Mouse (Mus musculus): ENCODE measurements around the gene Gm4894.

Gene Gm4894

DNA sequence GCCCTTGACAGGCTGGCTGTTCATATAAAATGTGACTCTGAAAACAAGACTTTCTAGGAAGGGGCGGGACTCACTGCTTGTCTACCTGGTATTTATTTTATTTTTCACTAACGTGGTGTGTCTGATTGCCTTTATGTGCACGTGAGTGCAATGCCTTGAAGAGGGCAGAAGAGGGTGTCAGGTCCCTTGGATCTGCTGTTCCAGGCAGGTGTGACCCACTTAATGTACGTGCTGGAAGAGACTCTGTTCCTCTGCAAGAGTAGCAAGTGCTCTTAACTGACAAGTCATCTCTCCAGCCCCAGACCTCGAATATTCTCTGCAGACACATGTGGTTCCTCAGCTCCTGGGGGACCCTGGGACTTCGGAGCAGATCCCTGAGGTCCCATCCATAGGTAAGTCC, at the start of gene Gm4894:
Gene Gm4894, plus strand, starts transcription at position 301 of the 400 bp plus-strand sequence.
- DNase-seq = no peak

DNA sequence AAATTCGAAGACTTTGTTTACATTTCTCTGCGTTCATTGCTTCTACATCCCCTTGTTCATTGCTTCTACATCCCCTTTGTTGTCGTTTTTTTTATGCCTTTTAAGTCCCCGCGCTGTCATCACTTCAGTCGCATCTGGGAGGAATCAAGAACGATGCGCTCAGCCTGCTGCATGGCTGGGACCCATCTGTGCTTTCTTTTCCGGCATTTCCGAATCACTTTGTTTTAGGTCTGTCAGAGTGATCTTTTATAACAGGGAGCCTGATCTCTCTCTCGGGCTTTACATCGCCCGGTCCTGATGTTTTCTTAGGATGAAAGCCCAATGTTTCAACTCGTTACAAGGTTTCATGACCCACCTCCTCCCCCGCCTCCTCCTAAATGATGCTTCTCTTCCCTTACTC, 44.0 kb upstream of the Gm4894 start:
- no peak for DNase-seq

DNA sequence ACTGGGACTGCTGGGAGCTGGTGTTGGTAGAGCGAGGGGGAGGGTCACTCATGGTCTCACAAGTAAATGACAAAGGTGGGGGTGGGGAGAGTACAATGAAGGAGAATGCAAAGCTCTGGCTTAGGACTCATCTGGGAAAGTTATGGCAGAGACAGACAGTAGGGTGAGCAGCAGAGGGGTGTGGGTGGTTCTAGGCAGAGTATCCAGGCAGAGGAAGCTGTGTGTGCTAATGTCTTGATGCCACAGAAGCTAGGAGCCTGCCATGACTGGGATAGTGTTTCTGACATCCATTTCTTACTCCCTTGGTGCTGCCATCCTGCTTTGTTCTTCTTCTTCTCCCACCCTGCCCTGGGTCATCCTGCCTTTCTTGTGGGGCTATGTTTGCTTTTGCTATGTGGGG, 38.8 kb upstream of the Gm4894 start:
- no peak for DNase-seq

- no peak for DNase-seq
Observed at GRCm38 (mm10) chr9:49214734-49215133, 35.6 kb upstream of the Gm4894 start.

GRCm38 (mm10) chr9:49217626-49218607, 32.4 kb upstream of the Gm4894 start:
- DNase-seq = no peak

- DNase-seq = no peak
Observed at GRCm38 (mm10) chr9:49224488-49224887, 25.8 kb upstream of the Gm4894 start.

DNA sequence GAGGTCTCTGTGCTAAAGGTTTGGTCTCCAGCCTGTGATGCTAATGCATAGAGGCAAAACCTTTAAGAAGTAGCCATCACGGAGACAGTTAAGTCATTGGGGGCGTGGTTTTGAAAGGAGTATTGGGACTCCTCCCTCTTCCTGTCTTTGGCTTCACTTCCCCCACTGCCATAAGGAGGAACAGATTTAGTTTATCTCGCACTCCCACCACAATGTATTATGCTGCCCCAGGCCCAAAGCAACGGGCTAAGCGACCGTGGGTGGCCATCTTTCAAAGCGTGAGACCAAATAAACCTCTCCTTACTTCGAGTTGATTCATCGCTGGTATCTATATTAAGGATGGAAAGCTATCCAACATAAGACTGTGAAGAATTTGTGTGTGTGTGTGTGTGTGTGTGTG, 22.9 kb upstream of the Gm4894 start:
- DNase-seq = no peak

DNA sequence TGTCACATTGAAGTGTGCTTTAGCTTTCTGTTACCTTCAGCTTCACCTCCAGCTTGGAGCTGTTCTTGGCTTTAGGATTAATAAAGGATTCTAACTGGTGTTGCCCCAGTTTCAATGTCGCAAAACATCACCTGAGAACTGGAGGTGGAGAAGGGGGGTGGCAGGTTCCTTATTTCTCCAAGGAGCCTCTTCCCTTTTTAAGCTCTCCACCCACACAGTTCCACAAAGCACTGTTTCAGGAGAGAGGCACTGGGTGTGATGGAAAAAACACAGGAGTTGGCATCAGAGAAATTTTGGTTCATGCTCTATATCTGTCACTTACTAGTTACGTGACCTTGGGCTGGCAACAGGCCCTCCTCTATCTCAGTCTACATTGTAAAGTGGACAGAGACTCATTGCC, 21.3 kb upstream of the Gm4894 start:
- DNase-seq = no peak

DNA sequence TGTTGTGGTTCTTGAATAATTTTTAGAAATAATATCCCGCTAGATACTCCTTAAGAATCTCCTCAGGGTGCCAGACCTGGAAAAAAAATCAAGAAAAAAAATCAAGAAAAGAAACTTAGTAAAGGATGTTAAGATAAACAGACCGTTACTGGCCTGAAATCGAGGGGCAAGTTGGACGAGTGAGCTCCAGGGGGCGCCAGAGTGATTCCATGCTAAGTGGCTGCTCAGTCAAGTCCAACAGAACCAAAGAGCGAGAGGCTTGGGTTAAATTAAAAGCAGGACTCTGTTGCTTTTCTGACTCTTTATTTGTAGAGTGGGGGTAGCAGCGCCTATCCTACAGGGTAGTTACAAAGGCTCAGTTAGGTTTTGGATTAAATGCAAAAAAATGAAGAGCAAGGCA, 3.5 kb upstream of the Gm4894 start:
- peak; percentile 83 for DNase-seq

DNA sequence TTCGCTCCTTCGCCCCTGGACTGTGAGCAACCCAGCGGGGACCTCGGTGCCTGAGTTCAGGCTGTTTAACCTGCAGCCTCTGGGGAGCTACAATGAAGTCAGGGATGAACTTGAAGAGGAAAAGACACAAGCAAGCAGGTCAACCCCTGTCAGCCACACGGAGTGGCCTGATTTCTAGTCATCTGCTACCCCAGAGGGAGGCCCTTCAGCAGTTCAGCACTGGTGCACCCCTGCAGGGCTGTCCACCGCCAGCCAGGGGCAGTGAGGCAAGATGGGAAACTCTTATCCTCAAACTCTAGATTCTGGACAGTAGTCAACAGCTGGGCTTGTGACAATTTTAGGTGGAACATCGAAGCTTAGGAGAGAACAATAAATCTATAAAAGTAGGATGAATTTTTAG, 18.6 kb downstream of the Gm4894 start:
- no peak for DNase-seq

DNA sequence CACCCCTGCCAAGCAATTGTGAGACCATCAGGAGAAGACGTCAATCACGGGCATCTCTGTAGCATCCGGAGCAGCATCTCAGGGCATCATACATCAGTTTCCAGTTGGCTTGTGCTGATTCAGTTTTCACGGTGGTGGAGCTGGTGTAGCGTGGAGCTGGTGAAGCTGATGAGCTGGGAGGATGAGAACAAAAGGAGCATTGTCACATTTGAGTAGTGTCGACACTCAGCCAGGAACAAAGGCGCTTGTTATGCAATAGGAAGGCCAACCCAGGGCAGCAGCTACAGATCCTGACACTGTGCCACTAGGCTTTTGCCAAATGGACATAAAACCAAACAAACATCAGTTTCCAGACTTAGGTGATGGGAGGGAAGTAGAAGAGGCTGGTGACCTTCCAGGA, 23.2 kb downstream of the Gm4894 start:
- DNase-seq = no peak

DNA sequence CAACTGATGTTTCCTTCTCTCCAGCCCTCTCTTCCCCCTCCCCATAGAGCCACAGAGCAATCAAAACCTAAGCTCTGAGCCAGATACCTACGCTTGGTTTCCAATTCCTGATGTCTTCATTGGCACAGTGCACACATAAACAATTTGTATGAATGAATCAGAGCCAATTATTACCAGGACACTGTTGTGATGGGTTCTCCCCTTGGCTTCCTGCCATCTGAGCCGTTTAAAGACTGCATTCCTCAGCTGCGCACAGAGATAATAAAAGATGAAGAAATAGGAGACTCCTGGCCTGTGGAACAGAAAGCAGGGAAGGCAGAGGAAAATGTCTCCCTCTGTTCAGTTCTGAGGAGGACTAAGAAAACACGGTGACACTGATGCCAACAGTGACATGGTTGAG, 25.6 kb downstream of the Gm4894 start:
- DNase-seq = peak; percentile 13

DNA sequence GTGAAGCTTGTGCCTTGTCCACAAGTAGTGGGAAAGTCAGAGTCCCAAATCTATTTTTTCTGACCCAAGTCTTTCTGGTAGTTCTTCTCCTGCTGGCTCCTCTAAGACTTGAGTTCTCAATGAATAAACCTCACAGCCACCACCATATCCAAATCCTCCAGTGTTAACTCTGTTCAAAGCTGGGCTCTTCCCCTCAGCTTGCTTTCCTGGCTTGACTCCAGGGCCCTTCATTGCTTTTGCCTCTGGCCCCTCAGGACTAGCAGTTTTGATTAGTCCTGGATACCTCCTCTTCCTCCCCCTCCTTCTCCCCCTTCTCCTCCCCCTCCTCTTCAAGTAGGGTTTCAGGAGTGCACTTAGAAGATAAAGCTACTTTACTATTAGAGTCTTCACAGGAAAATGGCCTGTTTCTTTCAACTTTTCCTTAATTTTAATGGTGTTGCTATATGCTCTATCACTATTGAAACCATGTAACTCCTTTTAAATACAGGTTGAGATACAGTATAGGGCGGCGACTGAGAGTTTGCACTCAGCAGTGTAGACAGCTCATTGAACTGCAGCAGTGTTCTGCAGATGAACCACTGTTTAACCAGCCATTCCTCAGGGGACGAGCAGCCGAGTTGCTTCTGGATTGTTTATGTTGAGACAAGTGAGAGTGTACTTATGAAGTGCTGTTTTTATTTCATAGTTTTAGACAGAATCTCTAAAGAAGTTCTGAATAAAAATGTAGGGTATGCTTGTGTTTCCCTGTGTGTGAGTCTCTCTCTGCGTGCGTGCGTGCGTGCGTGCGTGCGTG, 26.4 kb downstream of the Gm4894 start:
- DNase-seq = no peak

GRCm38 (mm10) chr9:49295101-49295500, 44.8 kb downstream of the Gm4894 start:
- no peak for DNase-seq

GRCm38 (mm10) chr9:49307576-49307975, 57.2 kb downstream of the Gm4894 start:
- no peak for DNase-seq

DNA sequence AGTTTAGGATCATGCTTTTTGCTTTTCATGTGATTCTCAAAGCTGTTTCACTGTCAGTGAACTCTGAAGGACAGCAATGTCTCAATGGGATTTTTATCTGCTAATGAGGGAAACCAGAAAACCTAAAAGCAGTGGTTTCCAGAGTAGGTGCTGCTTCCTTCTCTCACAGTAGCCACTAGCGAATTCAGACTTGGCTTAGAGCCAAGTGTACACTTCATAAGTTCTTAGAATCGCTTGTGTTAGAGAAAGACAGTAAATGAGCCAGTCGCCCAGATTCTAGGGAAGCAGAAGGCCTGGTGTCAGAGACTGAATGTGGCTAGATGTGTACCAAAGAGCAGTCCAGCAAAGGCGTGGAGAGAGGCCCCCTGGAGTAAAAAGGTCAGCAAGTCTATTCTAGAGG, 60.5 kb downstream of the Gm4894 start:
- no peak for DNase-seq

DNA sequence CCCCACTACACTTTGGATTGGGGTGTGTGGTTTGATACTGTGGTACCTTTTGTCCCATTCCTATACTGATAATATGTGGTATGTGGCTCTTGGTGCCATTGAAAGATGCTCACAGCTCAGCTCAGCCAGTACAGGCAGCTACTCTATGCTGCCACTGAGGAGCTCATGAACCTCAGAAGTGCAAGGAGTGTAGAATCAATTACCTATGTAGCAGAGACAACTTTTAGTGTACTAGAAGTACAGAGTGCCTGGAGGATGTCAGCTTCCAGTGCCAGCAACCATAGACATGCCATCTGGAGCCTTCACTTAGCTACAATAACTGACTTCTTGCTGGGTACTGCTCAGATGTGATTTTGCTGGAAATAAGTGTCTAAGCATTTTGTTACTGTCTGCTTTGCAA, 68.3 kb downstream of the Gm4894 start:
- no peak for DNase-seq
